Mouse (Mus musculus) kidney, embryonic 15.5 days (tissue): ENCODE measurements around the gene Tvp23a. TPM values are rescaled to one million over a fixed set of nuclear protein-coding genes. Genes with fewer than 3 reads are reported as not detected.

Experiments used
- ATAC-seq: fragments of 200-750 bp; cut with Nextera tagmentation; replicated peaks from 2 replicates; pipeline ENCODE4 v1.8.0; 2017; ENCODE audit warnings: moderate TSS enrichment; ENCODE audit not compliant: low FRiP score
- H3K27ac ChIP-seq: fragments of 300-500 bp; sonication (generic); 2 replicates; pipeline ENCODE4 v1.5.1; 2015; ENCODE audit warnings: mild to moderate bottlenecking, inconsistent platforms
- H3K27me3 ChIP-seq: fragments of 300-500 bp; sonication (generic); 2 replicates; pipeline ENCODE4 v1.6.1; 2015; ENCODE audit warnings: inconsistent platforms
- H3K36me3 ChIP-seq: fragments of 300-500 bp; sonication (generic); 2 replicates; pipeline ENCODE4 v1.6.1; 2015; ENCODE audit warnings: inconsistent platforms
- H3K4me1 ChIP-seq: fragments of 300-500 bp; sonication (generic); 2 replicates; pipeline ENCODE4 v1.6.1; 2015; ENCODE audit warnings: inconsistent platforms
- H3K4me2 ChIP-seq: fragments of 300-500 bp; sonication (generic); 2 replicates; pipeline ENCODE4 v1.6.1; 2015; ENCODE audit warnings: moderate library complexity, mild to moderate bottlenecking, inconsistent platforms
- H3K4me3 ChIP-seq: fragments of 300-500 bp; sonication (generic); replicated peaks from 2 replicates; pipeline ENCODE4 v1.5.1; 2015; ENCODE audit warnings: mild to moderate bottlenecking, inconsistent platforms
- H3K9ac ChIP-seq: fragments of 300-500 bp; sonication (generic); 2 replicates; pipeline ENCODE4 v1.6.1; 2015; ENCODE audit warnings: mild to moderate bottlenecking, inconsistent platforms
- H3K9me3 ChIP-seq: fragments of 300-500 bp; sonication (generic); replicated peaks from 2 replicates; pipeline ENCODE4 v1.6.1; 2016; ENCODE audit warnings: inconsistent platforms
- WGBS: fragments of 180-500 bp; shearing (Covaris S2); methylation state at CpG from one replicate; pipeline ENCODE4 v1.1.7; 2015; ENCODE audit warnings: mixed read lengths; 5-methylcytosine and 5-hydroxymethylcytosine counted together
- polyA plus RNA-seq: library from polyadenylated mRNA; unstranded; fragments of >200 nt; fragmentation: Nextera tagmentation; extraction: Ambion mirVana; gene quantifications from 2 replicates; pipeline ENCODE4 v1.2.1, GENCODE M21; 2015

Gene Tvp23a
- polyA plus RNA-seq, 1 experiment from 2014 or later, result 15.8 TPM

- Histone ChIP-seq H3K4me1 (peaks cover 29% of the 10 kb centered on the region), H3K27ac (no peak overlapping the region), H3K9me3 (no peaks in the 10 kb centered on the region), H3K4me2 (no peak overlapping the region), H3K9ac (no peak overlapping the region), H3K36me3 (no peaks in the 10 kb centered on the region), H3K27me3 (no peaks in the 10 kb centered on the region), H3K4me3 (no peak overlapping the region)
- ATAC-seq, result no peak
- 84% methylated on average over 2 of the region's 2 CpGs for WGBS
Measured at GRCm38 (mm10) chr16:10451906-10452305, 4.7 kb upstream of the Tvp23a start.

GRCm38 (mm10) chr16:10448931-10449330 is 1.8 kb upstream of the Tvp23a start:
- no peaks in the 10 kb centered on the region for H3K27me3 ChIP-seq
- H3K4me1 ChIP-seq, result peaks cover 25% of the 10 kb centered on the region
- H3K4me2 ChIP-seq, result no peak overlapping the region
- no peak for ATAC-seq
- no peak overlapping the region for H3K9ac ChIP-seq
- no peaks in the 10 kb centered on the region for H3K36me3 ChIP-seq
- no peak overlapping the region for H3K4me3 ChIP-seq
- no peaks in the 10 kb centered on the region for H3K9me3 ChIP-seq
- WGBS, result 82% methylated on average over 9 of the region's 9 CpGs
- H3K27ac ChIP-seq, result no peak overlapping the region

- peak; percentile 34; the same call in 1 of the 2 replicates for ATAC-seq
- WGBS, result 50% methylated on average over 2 of the region's 2 CpGs
- Histone ChIP-seq H3K27me3 (no peaks in the 10 kb centered on the region), H3K9ac (no peak overlapping the region), H3K4me3 (peak overlapping the region; percentile 51), H3K27ac (no peak overlapping the region), H3K36me3 (no peaks in the 10 kb centered on the region), H3K4me1 (peaks cover 23% of the 10 kb centered on the region), H3K4me2 (peak overlapping the region; percentile 76), H3K9me3 (no peaks in the 10 kb centered on the region)
Measured at GRCm38 (mm10) chr16:10447781-10448180, 619 bp upstream of the Tvp23a start.

- peak; percentile 22 for ATAC-seq
- Histone ChIP-seq H3K4me3 (peak overlapping the region; percentile 51), H3K9me3 (no peaks in the 10 kb centered on the region), H3K9ac (peak overlapping the region; percentile 41), H3K4me2 (peak overlapping the region; percentile 76), H3K36me3 (no peaks in the 10 kb centered on the region), H3K27ac (peak overlapping the region; percentile 69), H3K4me1 (peaks cover 23% of the 10 kb centered on the region), H3K27me3 (no peaks in the 10 kb centered on the region)
- 12% methylated on average over 13 of the region's 13 CpGs for WGBS
Measured at GRCm38 (mm10) chr16:10446573-10447263, 444 bp downstream of the Tvp23a start.

- no peaks in the 10 kb centered on the region for H3K36me3 ChIP-seq
- H3K4me3 ChIP-seq, result no peak overlapping the region
- no peak for ATAC-seq
- no peak overlapping the region for H3K27ac ChIP-seq
- no peak overlapping the region for H3K4me2 ChIP-seq
- no peaks in the 10 kb centered on the region for H3K9me3 ChIP-seq
- no peak overlapping the region for H3K9ac ChIP-seq
- H3K27me3 ChIP-seq, result no peaks in the 10 kb centered on the region
- peaks cover 23% of the 10 kb centered on the region for H3K4me1 ChIP-seq
Measured at GRCm38 (mm10) chr16:10443723-10444122, 3.4 kb downstream of the Tvp23a start.

GRCm38 (mm10) chr16:10441761-10442160 is 5.4 kb downstream of the Tvp23a start:
- no peak overlapping the region for H3K9ac ChIP-seq
- ATAC-seq, result no peak
- H3K4me3 ChIP-seq, result no peak overlapping the region
- no peaks in the 10 kb centered on the region for H3K27me3 ChIP-seq
- WGBS, result 84% methylated on average over 4 of the region's 4 CpGs
- no peaks in the 10 kb centered on the region for H3K9me3 ChIP-seq
- H3K27ac ChIP-seq, result no peak overlapping the region
- H3K36me3 ChIP-seq, result no peaks in the 10 kb centered on the region
- peaks cover 11% of the 10 kb centered on the region for H3K4me1 ChIP-seq
- H3K4me2 ChIP-seq, result no peak overlapping the region

- no peak for ATAC-seq
- peaks cover 7% of the 10 kb centered on the region for H3K4me1 ChIP-seq
- H3K9me3 ChIP-seq, result no peaks in the 10 kb centered on the region
- no peak overlapping the region for H3K9ac ChIP-seq
- H3K4me3 ChIP-seq, result no peak overlapping the region
- no peak overlapping the region for H3K27ac ChIP-seq
- 77% methylated on average over 6 of the region's 6 CpGs for WGBS
- no peak overlapping the region for H3K4me2 ChIP-seq
- no peaks in the 10 kb centered on the region for H3K27me3 ChIP-seq
- no peaks in the 10 kb centered on the region for H3K36me3 ChIP-seq
Measured at GRCm38 (mm10) chr16:10441328-10441727, 5.8 kb downstream of the Tvp23a start.

GRCm38 (mm10) chr16:10438055-10438454 is 9.1 kb downstream of the Tvp23a start:
- ATAC-seq, result no peak
- 85% methylated on average over 5 of the region's 5 CpGs for WGBS
- Histone ChIP-seq H3K9me3 (no peaks in the 10 kb centered on the region), H3K36me3 (no peaks in the 10 kb centered on the region), H3K4me1 (0 out of 2 replicates have a peak, but pooled peaks cover 3% of the 10 kb centered on the region), H3K27me3 (no peaks in the 10 kb centered on the region), H3K4me3 (no peak overlapping the region), H3K27ac (no peak overlapping the region), H3K4me2 (no peak overlapping the region), H3K9ac (no peak overlapping the region)

GRCm38 (mm10) chr16:10436166-10436565 is 11.0 kb downstream of the Tvp23a start:
- ATAC-seq, result peak; percentile 60; the same call in 1 of the 2 replicates
- no peaks in the 10 kb centered on the region for H3K36me3 ChIP-seq
- 73% methylated on average over 6 of the region's 6 CpGs for WGBS

GRCm38 (mm10) chr16:10433344-10433743 is 13.8 kb downstream of the Tvp23a start:
- H3K36me3 ChIP-seq, result no peaks in the 10 kb centered on the region
- no peak overlapping the region for H3K4me2 ChIP-seq
- no peak overlapping the region for H3K27ac ChIP-seq
- 85% methylated on average over 5 of the region's 5 CpGs for WGBS
- H3K4me1 ChIP-seq, result 0 out of 2 replicates have a peak, but pooled peaks cover 3% of the 10 kb centered on the region
- H3K9me3 ChIP-seq, result no peaks in the 10 kb centered on the region
- H3K4me3 ChIP-seq, result no peak overlapping the region
- H3K27me3 ChIP-seq, result no peaks in the 10 kb centered on the region
- H3K9ac ChIP-seq, result no peak overlapping the region
- ATAC-seq, result no peak

More at GRCm38 (mm10) chr16:10436166-10436565, 11.0 kb downstream of the Tvp23a start:
- Histone ChIP-seq H3K27me3 (no peaks in the 10 kb centered on the region), H3K9me3 (no peaks in the 10 kb centered on the region), H3K4me1 (0 out of 2 replicates have a peak, but pooled peaks cover 3% of the 10 kb centered on the region), H3K4me3 (no peak overlapping the region), H3K9ac (no peak overlapping the region), H3K4me2 (no peak overlapping the region), H3K27ac (no peak overlapping the region)

- no peak overlapping the region for H3K4me3 ChIP-seq
- no peaks in the 10 kb centered on the region for H3K27me3 ChIP-seq
- H3K9me3 ChIP-seq, result no peaks in the 10 kb centered on the region
- no peak overlapping the region for H3K27ac ChIP-seq
- 0 out of 2 replicates have a peak, but pooled peaks cover 3% of the 10 kb centered on the region for H3K4me1 ChIP-seq
- no peak overlapping the region for H3K9ac ChIP-seq
- ATAC-seq, result no peak
- peaks cover 2% of the 10 kb centered on the region; the same call in 1 of the 2 replicates for H3K36me3 ChIP-seq
- no peak overlapping the region for H3K4me2 ChIP-seq
- WGBS, result 88% methylated on average over 4 of the region's 4 CpGs
Measured at GRCm38 (mm10) chr16:10432387-10432786, 14.8 kb downstream of the Tvp23a start.

GRCm38 (mm10) chr16:10431911-10432310 is 15.3 kb downstream of the Tvp23a start:
- Histone ChIP-seq H3K9ac (no peak overlapping the region), H3K4me1 (0 out of 2 replicates have a peak, but pooled peaks cover 3% of the 10 kb centered on the region), H3K36me3 (peaks cover 7% of the 10 kb centered on the region), H3K4me3 (no peak overlapping the region), H3K27ac (no peak overlapping the region), H3K9me3 (no peaks in the 10 kb centered on the region), H3K27me3 (no peaks in the 10 kb centered on the region), H3K4me2 (no peak overlapping the region)
- 73% methylated on average over 1 of the region's 1 CpGs for WGBS
- no peak for ATAC-seq
